Mouse (Mus musculus) common myeloid progenitor, adult 5-6 weeks (primary cell): Measurements from ENCODE around the gene Igf1r. TPM values are rescaled to one million over a fixed set of nuclear protein-coding genes. Genes with fewer than 3 reads are reported as not detected.
A peak's percentile ranks its signal among the peaks of the same experiment; 100 is the strongest.

Experiments
- ATAC-seq: replicated peaks from 2 replicates; pipeline ENCODE4 v1.8.0; 2016; ENCODE audit warnings: low read depth, mild to moderate bottlenecking, moderate TSS enrichment, inconsistent platforms; ENCODE audit not compliant: poor library complexity, severe bottlenecking
- total RNA-seq: library from RNA; stranded (forward); fragments of 200-1000, 187-1606 nt; gene quantifications from 2 replicates; pipeline ENCODE4 v1.2.3, GENCODE M21; 2017

The Igf1r gene
- total RNA-seq, 1 experiment from 2014 or later: 31.7 TPM

- no peak for ATAC-seq
These were observed 2.1 kb downstream of the Igf1r start for GRCm38 (mm10) chr7:67954591-67955185.

DNA sequence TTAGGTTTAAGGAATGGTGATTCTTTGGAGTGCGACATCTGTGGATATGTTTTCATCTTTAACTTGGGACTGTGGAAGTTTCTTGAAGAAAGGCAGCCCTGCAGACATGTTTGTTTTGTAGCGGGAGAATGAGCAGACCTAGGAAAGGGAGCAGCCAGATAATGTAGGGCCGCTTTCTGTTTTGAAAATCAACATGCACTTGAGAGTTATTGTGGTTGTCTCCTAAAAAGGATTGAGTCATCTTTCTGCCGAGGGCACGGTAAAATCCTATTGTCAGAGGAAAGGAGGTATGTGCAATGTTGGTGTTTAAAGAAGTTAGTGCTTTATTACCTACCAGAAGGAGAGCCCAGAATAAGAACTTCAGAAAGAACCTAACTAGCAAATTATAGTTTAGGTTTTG is 2.6 kb downstream of the Igf1r start:
- ATAC-seq: no peak

DNA sequence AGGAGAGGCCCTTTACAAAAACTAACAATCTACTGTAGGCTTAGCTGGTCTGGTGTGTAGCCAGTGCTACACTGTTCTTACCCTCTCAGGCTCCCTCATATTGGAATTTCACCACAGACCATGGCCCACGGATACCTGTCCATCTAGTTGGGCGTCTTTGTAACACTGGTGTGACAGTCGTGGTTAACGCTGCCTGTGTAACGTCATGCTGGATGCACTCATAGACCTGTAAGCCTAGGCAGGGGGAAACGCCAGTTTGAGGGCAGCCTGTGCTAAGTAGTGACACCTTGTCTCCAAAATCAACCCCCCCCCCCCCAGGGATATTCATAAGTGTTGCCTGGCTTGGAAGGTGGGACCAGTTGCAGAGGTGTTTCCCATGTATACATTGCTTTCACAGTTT is 4.7 kb downstream of the Igf1r start:
- no peak for ATAC-seq

DNA sequence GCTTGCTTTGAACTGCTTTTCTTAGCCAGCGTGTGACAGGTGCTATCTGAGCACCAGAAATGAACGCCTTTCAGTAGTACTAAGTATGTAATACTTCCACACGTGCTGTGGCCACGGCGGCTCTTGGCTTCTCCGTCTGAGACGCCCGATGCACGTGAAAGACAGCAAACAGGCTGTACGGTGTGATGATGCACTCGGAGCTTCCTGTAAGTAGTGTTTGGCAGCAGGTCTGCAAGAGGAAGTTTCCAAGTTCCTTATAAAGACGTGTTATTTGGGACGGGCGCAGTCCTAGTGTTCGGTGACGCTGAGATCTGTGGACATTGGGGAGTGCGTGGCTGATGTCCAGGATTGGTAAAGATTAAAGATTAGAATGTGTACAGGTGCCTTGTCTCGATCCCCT is 5.4 kb downstream of the Igf1r start:
- peak; percentile 62 for ATAC-seq

GRCm38 (mm10) chr7:67960701-67961100 is 8.1 kb downstream of the Igf1r start:
- ATAC-seq: no peak

DNA sequence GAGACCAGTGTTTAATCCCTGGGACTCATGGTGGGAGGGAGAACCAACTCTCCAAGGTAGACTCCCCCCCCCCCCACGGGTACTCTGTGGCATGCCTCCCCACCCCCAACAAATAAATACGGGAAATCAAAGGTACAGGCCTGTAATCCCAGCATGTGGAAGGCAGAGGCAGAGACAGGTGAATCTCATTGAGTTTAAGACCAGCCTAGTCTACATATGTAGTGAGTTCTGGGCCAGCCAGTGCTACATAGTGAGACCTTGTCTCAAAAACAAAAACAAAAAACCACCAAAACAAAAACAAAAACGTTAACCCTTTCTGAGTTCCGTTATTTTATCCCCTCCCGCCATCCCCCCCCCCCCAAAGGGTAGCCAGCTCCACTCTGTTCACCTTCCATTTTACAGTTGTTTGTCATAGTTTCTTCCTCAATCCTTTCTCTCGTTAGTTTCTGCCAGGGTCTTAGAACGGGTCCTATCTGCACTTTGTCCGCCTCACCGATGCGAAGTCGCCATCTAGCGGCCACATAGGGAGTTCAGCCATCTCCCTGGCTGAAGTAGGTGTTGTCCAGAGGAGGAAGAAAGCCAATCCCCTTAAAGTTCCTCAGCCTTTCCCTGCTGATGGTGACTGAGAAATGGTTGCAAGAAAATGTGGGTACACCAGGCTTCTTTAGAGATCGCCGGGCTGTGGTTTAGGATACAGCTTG is 9.1 kb downstream of the Igf1r start:
- peak; percentile 79 for ATAC-seq

GRCm38 (mm10) chr7:67963691-67964090 is 11.1 kb downstream of the Igf1r start:
- ATAC-seq: no peak

- ATAC-seq: no peak
These were observed 15.8 kb downstream of the Igf1r start for GRCm38 (mm10) chr7:67968394-67968793.

DNA sequence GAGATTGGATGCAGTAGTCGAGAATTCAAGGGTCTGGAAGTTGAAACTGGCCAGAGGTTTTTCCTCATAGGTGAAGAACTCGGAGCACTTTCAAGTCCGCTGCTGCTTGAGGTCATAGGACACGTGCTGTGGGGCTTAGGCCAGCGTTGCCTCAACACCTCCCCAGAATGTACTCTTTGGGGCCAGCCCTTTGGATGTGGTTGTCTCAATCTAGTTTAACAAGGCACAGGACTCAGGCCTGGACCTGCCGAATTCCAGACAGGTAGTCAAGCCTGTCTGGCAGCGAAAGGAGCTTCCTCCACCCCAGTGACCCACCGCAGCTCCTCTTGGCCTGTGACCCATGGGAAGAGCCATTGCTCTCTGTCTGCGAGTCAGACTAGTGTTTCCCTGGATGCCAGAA is 16.4 kb downstream of the Igf1r start:
- ATAC-seq: no peak

DNA sequence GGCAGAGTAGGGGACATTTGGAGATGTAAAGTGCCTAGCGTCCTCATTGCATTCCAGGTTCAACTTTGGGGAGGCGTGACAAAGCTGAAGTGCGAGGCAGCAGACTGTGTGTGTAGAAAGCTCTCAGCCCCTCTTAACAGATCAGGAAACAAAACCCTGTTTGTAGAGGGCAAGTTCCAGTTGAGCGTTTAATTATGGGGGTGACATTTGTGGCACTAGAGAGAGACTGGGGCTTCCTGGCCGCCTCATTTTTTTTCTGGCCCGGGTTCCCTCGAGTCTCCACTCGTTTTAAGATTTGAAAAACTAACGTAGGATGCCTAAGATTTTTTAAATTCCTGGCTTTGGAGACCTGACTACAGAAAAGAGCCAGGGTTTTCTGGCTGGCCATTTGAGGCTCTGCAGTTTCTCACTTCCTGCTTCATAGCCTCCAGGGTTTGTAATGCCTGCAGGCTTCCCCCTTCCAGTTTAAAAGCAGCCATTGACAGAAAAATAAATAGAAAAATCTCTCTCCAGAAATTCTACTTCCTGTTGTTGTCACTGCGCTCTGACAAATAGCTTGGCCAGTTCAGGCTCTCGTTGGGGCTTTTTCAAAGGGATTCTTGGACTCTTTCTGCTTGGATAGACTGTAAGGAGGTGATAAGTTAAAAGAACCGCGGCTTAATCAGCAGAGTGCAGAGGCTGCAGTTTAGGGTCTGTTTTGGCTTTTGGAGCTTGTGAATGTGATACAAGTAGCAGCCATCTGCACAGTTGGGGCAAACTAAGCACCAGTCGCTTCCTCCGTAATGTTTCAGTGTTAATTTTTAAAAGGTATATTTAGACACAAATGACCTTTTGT is 20.8 kb downstream of the Igf1r start:
- ATAC-seq: peak; percentile 82

DNA sequence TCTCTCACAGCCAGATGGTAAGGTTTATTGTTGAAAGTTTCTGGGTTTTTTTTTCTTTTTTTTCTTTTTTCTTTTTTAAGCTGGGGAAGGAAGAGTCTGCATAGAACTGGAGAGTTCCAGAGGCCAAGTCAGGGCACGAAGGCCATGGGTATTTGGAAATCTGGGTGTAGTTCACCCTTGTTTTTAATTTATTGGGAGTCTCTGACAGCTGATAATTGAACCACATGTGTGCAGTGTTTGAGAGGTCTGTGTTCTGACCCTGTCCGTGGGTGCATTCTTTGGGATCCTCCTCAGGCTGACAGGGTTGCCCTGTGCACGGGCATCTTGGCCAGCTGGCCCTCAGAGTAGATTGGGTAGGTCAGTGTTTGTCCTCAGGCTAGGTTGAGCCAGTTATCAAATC is 29.3 kb downstream of the Igf1r start:
- no peak for ATAC-seq

GRCm38 (mm10) chr7:67982809-67983208 is 30.2 kb downstream of the Igf1r start:
- ATAC-seq: no peak

GRCm38 (mm10) chr7:67983451-67983850 is 30.8 kb downstream of the Igf1r start:
- ATAC-seq: no peak

DNA sequence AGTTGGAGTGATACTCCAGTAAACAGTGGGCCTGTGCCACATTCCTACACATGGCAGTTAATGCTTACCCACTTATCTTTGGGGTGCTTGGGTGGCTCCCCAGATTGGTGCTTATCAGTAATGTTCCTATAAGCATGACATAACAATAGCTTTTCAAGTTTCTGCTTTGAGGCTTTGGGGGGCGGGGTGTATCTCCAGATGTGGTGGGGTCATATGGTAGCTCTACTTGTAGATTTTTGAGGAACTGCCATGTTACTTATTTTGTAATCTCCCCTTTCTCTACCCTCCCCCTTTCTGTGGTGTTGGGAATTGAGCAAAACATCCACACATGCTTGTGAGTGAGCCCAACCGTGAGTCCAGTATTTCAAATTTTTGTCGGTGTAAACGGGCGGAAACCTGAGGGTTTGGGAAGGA is 32.4 kb downstream of the Igf1r start:
- ATAC-seq: peak; percentile 93

- no peak; the same call in 1 of the 2 replicates for ATAC-seq
These were observed 32.9 kb downstream of the Igf1r start for GRCm38 (mm10) chr7:67985511-67985910.

- ATAC-seq: no peak
These were observed 33.6 kb downstream of the Igf1r start for GRCm38 (mm10) chr7:67986277-67986676.

DNA sequence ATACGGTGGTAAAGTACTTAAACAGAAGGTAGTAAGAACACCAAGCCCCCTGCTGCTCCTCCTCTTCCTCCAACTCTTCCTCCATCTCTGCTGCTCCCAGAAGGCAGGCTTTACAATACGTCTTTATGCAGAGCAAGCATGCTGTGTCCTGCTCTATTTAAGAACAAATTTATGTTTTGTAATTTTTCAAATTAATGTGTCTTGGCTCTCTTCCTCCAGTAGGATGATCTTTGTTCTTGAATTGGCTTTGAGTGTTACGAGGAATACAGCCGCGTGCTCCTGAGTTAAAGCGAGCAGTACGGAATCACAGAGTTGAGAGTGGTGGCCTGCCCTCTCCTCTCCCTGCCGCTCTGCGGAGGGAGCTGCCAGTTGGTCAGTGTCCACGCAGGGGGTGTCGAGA is 34.2 kb downstream of the Igf1r start:
- ATAC-seq: no peak

DNA sequence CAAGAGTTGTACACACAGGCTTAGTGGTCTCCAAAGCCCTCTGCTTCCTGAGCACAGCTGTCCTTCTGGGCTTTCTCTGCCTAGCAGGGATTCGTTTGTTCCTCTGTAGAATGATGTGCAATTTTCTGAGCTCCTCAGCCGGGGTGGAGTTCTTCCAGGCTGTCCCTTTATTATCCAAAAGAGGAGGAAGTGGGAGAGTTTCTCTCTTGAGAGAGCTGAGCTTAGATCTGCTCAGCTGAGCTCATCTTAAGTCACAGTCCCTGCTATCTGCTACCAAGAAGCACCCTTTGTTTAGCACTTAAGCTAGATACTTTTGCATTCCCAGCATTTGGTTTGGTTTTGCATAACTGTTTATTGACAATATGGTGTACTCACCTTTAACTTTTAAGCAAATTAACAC is 36.7 kb downstream of the Igf1r start:
- ATAC-seq: no peak

DNA sequence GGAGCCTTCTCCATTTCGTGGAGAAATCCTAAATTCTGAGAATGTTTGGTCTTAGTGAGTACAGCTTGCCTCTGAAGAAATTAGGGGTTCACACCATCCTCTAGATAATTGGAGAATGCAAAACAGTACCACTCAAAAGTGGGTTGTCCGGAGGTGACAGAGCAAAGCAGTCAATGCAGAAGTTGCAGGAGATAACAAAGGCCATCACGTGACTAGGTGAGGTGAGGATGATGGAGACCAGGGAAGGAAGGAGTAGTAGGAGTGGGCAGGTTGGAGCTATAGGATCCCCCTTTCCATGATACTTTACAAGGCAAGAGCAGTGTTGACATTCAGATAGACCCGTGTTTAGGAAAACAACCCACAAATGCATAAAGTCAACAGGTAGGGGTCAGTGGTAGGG is 41.0 kb downstream of the Igf1r start:
- no peak for ATAC-seq

- no peak for ATAC-seq
These were observed 41.8 kb downstream of the Igf1r start for GRCm38 (mm10) chr7:67994346-67994858.

DNA sequence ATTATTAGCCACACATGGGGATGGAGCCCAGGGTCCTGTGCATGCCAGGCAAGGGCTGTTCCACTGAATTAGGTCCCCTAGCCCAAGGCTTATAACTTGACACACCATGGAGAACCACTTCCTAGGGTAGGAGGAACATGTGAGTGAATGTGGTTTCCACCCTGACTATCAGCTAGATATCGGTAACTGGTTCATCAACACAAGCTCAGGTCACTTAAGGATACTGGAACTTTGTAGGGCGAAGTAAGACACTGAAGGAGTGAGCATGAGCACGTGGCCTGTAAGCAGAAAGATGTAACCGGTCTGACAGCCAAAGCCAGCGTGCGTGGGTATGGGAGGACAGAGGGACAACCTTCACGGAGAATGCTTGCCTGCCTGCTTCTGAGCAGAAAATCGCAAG is 42.6 kb downstream of the Igf1r start:
- ATAC-seq: peak; percentile 40
